Mouse (Mus musculus) liver, adult 2 months (tissue): Measurements from ENCODE around the gene Olfr486.
"Not testable (repeated sequence)": the region's sequence is repeated elsewhere in the genome, so short reads cannot be mapped to it uniquely, and the experiment has no call there.

Source experiments
- CTCF ChIP-seq: fragments of 200-500 bp; IDR thresholded peaks from 2 replicates; pipeline ENCODE4 v1.5.1; 2011; ENCODE audit warnings: low read depth, low read length, control low read depth
- POLR2A ChIP-seq: fragments of 200-500 bp; IDR thresholded peaks from 2 replicates; pipeline ENCODE4 v1.6.1; 2011; ENCODE audit warnings: low read length, control low read depth; ENCODE audit not compliant: insufficient read depth; ENCODE audit errors: extremely low read depth

DNA sequence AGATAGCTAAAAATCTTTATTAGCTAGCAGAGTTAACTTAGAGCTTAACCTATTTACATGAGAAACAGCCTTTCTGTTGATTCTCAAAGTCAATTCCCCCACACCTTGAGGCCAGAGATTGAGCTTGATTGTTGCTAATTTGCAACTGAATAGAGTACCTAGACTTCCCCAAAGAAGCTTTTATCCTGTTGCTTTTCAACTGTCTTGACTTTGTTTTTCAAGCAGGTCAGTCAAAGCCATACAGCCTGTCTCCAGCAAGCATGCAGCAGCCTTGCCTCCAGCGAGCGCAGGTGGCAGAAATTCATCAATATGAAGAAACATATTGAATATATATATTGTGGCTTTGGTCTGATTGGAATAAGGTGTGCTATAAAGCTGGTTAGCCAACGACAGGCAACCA, 23.8 kb upstream of the Olfr486 start:
- not testable (repeated sequence) for TF ChIP-seq CTCF, POLR2A
